Mouse (Mus musculus): ENCODE results near the gene Ppp2r5e. TPM values are rescaled to one million over a fixed set of nuclear protein-coding genes. Genes with fewer than 3 reads are reported as not detected.

Gene Ppp2r5e
- polyA plus RNA-seq, 1 experiment, result 22.2 TPM

- H3K36me3 ChIP-seq (ENCODE audit: control insufficient read depth, insufficient read depth, low read length), result peaks cover 15% of the 10 kb centered on the region
- DNase-seq, result no peak
- H3K27ac ChIP-seq (ENCODE audit: control insufficient read depth, insufficient read depth, low read length), result no peak overlapping the region
- H3K27me3 ChIP-seq (ENCODE audit: control insufficient read depth, insufficient read depth, low read length), result no peaks in the 10 kb centered on the region
- TF ChIP-seq CTCF (IDR thresholded peaks at IDR 0.05; ENCODE audit: borderline replicate concordance, control insufficient read depth, extremely low read depth, insufficient read depth, low read length, poor library complexity) (no peak), POLR2A (IDR thresholded peaks at IDR 0.05; ENCODE audit: control insufficient read depth, extremely low read depth, insufficient read depth, low read length, poor library complexity) (no peak)
- WGBS, result 93% methylated on average over 10 of the region's 10 CpGs
- H3K4me3 ChIP-seq (ENCODE audit: control insufficient read depth, insufficient read depth, low read length), result no peak overlapping the region
- peaks cover 3% of the 10 kb centered on the region; the same call in 1 of the 2 replicates for H3K4me1 ChIP-seq (replicated peaks; ENCODE audit: control insufficient read depth, insufficient read depth, low read length)
Measured at GRCm38 (mm10) chr12:75515301-75515906, 80.6 kb downstream of the Ppp2r5e start.

GRCm38 (mm10) chr12:75511520-75511919 is 84.5 kb downstream of the Ppp2r5e start:
- no peak overlapping the region for H3K27ac ChIP-seq (ENCODE audit: control insufficient read depth, insufficient read depth, low read length)
- no peaks in the 10 kb centered on the region for H3K27me3 ChIP-seq (ENCODE audit: control insufficient read depth, insufficient read depth, low read length)
- TF ChIP-seq CTCF (IDR thresholded peaks at IDR 0.05; ENCODE audit: borderline replicate concordance, control insufficient read depth, extremely low read depth, insufficient read depth, low read length, poor library complexity) (no peak), POLR2A (IDR thresholded peaks at IDR 0.05; ENCODE audit: control insufficient read depth, extremely low read depth, insufficient read depth, low read length, poor library complexity) (no peak)
- DNase-seq, result no peak
- 92% methylated on average over 2 of the region's 2 CpGs for WGBS
- peaks cover 15% of the 10 kb centered on the region for H3K36me3 ChIP-seq (ENCODE audit: control insufficient read depth, insufficient read depth, low read length)
- no peak overlapping the region for H3K4me3 ChIP-seq (ENCODE audit: control insufficient read depth, insufficient read depth, low read length)
- peaks cover 2% of the 10 kb centered on the region; the same call in 1 of the 2 replicates for H3K4me1 ChIP-seq (replicated peaks; ENCODE audit: control insufficient read depth, insufficient read depth, low read length)

DNA sequence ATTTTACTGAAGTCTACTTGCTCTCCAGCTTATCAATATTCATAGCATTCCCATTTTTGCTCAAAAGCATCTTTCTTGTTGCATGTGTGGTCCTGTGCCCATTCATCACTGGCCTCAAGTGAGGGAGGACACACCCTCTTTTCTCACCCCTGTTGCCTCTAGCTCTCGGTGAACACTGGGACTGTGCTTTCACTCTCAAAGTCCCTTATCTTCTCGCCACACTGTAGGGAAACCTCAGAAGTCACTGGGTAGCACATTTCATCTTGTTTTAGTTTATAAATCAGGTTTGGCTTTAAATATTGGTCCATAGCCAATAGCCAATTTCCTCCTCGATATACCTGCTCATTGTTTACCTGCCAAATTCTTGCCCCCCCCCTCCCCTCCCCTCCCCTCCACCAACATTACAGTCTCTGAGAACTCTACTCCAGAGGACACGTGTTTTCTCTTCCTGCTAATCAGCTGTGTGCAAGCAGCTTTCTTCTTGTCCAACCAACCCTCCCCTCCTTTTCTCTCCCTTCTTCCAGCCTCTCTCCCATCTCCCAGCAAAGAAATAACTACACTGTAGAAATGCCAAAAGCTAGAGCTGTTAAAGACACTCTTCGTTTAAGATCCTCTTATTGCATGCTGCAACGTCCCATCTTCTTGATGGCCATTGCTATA is 90.9 kb downstream of the Ppp2r5e start:
- H3K36me3 ChIP-seq (ENCODE audit: control insufficient read depth, insufficient read depth, low read length), result no peaks in the 10 kb centered on the region; the same call in 1 of the 2 replicates
- TF ChIP-seq CTCF (IDR thresholded peaks at IDR 0.05; ENCODE audit: borderline replicate concordance, control insufficient read depth, extremely low read depth, insufficient read depth, low read length, poor library complexity) (no peak), POLR2A (IDR thresholded peaks at IDR 0.05; ENCODE audit: control insufficient read depth, extremely low read depth, insufficient read depth, low read length, poor library complexity) (no peak)
- H3K4me3 ChIP-seq (ENCODE audit: control insufficient read depth, insufficient read depth, low read length), result no peak overlapping the region
- 92% methylated on average over 6 of the region's 6 CpGs for WGBS
- H3K27me3 ChIP-seq (ENCODE audit: control insufficient read depth, insufficient read depth, low read length), result no peaks in the 10 kb centered on the region
- H3K27ac ChIP-seq (ENCODE audit: control insufficient read depth, insufficient read depth, low read length), result no peak overlapping the region
- H3K4me1 ChIP-seq (replicated peaks; ENCODE audit: control insufficient read depth, insufficient read depth, low read length), result no peaks in the 10 kb centered on the region; the same call in 1 of the 2 replicates
- no peak for DNase-seq

- no peaks in the 10 kb centered on the region; the same call in 1 of the 2 replicates for H3K36me3 ChIP-seq (ENCODE audit: control insufficient read depth, insufficient read depth, low read length)
- no peak overlapping the region for H3K27ac ChIP-seq (ENCODE audit: control insufficient read depth, insufficient read depth, low read length)
- H3K4me1 ChIP-seq (replicated peaks; ENCODE audit: control insufficient read depth, insufficient read depth, low read length), result no peaks in the 10 kb centered on the region
- TF ChIP-seq CTCF (IDR thresholded peaks at IDR 0.05; ENCODE audit: borderline replicate concordance, control insufficient read depth, extremely low read depth, insufficient read depth, low read length, poor library complexity) (no peak), POLR2A (IDR thresholded peaks at IDR 0.05; ENCODE audit: control insufficient read depth, extremely low read depth, insufficient read depth, low read length, poor library complexity) (no peak)
- no peaks in the 10 kb centered on the region for H3K27me3 ChIP-seq (ENCODE audit: control insufficient read depth, insufficient read depth, low read length)
- DNase-seq, result no peak
- no peak overlapping the region for H3K4me3 ChIP-seq (ENCODE audit: control insufficient read depth, insufficient read depth, low read length)
- WGBS, result 93% methylated on average over 4 of the region's 4 CpGs
Measured at GRCm38 (mm10) chr12:75502664-75503063, 93.4 kb downstream of the Ppp2r5e start.

DNA sequence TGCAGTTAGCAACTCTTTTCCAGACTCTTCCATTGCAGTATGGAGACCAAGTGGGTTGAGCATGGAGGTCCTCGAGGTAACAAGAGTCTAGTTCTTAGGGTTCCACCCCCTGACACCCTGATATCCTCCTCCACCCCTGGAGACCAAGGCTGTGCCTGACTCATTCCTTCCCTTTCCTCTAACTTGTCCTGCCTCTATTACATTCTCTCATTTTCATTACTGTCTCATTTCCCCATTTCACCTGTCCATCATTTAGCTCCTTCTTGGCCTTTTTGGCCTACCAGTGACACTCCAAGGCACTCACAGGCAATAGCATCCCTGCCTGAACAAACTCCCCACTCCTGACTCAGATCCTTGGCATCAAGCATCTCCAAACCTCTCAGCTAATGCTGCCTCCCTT is 98.3 kb downstream of the Ppp2r5e start:
- no peak overlapping the region for H3K4me3 ChIP-seq (ENCODE audit: control insufficient read depth, insufficient read depth, low read length)
- DNase-seq, result no peak
- no peaks in the 10 kb centered on the region for H3K36me3 ChIP-seq (ENCODE audit: control insufficient read depth, insufficient read depth, low read length)
- H3K27me3 ChIP-seq (ENCODE audit: control insufficient read depth, insufficient read depth, low read length), result no peaks in the 10 kb centered on the region
- WGBS, result 94% methylated on average over 1 of the region's 1 CpGs
- no peak overlapping the region for H3K27ac ChIP-seq (ENCODE audit: control insufficient read depth, insufficient read depth, low read length)
- no peak for TF ChIP-seq POLR2A (IDR thresholded peaks at IDR 0.05; ENCODE audit: control insufficient read depth, extremely low read depth, insufficient read depth, low read length, poor library complexity)
- TF ChIP-seq CTCF (IDR thresholded peaks at IDR 0.05; ENCODE audit: borderline replicate concordance, control insufficient read depth, extremely low read depth, insufficient read depth, low read length, poor library complexity), result no peak
- no peaks in the 10 kb centered on the region; the same call in 1 of the 2 replicates for H3K4me1 ChIP-seq (replicated peaks; ENCODE audit: control insufficient read depth, insufficient read depth, low read length)

DNA sequence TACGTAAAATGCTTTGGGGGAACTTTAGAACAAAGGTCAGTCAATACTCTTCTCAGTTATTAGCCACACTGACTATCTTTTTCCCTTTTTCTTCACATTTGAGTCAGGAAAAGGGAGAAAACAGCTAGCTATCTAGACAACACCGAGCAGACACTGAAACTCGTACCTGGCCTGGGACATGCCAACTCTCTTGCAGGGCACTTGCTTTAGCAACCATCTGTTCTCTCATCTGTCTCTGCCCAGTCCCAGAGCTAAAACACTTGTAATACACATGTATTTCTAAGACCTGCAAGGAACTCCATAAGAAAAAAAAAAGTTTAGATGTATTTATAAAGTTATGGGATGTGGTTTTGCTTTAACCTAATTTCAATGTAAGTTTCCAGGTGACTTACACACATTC is 100.4 kb downstream of the Ppp2r5e start:
- TF ChIP-seq CTCF (IDR thresholded peaks at IDR 0.05; ENCODE audit: borderline replicate concordance, control insufficient read depth, extremely low read depth, insufficient read depth, low read length, poor library complexity) (no peak), POLR2A (IDR thresholded peaks at IDR 0.05; ENCODE audit: control insufficient read depth, extremely low read depth, insufficient read depth, low read length, poor library complexity) (no peak)
- Histone ChIP-seq H3K4me3 (ENCODE audit: control insufficient read depth, insufficient read depth, low read length) (no peak overlapping the region), H3K36me3 (ENCODE audit: control insufficient read depth, insufficient read depth, low read length) (no peaks in the 10 kb centered on the region), H3K27ac (ENCODE audit: control insufficient read depth, insufficient read depth, low read length) (no peak overlapping the region), H3K4me1 (replicated peaks; ENCODE audit: control insufficient read depth, insufficient read depth, low read length) (no peaks in the 10 kb centered on the region; the same call in 1 of the 2 replicates), H3K27me3 (ENCODE audit: control insufficient read depth, insufficient read depth, low read length) (no peaks in the 10 kb centered on the region)
- no peak for DNase-seq
- WGBS, result over 99% methylated on average over 3 of the region's 3 CpGs

Measured in thymus, adult 2 months (tissue).